Mouse (Mus musculus): Measurements from ENCODE around the gene Itga8. TPM values are rescaled to one million over a fixed set of nuclear protein-coding genes. Genes with fewer than 3 reads are reported as not detected.

The Itga8 gene
- polyA plus RNA-seq, 1 experiment = not detected

- H3K9me3 ChIP-seq = 0 out of 2 replicates have a peak, but pooled peaks cover 4% of the 10 kb centered on the region
- TF ChIP-seq GATA1 (IDR thresholded peaks at IDR 0.05; ENCODE audit: borderline replicate concordance, low read length) = no peak
- TF ChIP-seq FLI1 (IDR thresholded peaks at IDR 0.05; ENCODE audit: low read length) = no peak
- H3K4me3 ChIP-seq (replicated peaks) = no peak overlapping the region
- H3K36me3 ChIP-seq (replicated peaks; ENCODE audit: low read length) = no peaks in the 10 kb centered on the region
- peaks cover 11% of the 10 kb centered on the region for H3K27me3 ChIP-seq (replicated peaks)
- H3K4me1 ChIP-seq = peaks cover 22% of the 10 kb centered on the region
Observed at GRCm38 (mm10) chr2:12208142-12208541, 93.6 kb downstream of the Itga8 start.

GRCm38 (mm10) chr2:12206353-12206752, 95.4 kb downstream of the Itga8 start:
- Histone ChIP-seq H3K4me1 (peaks cover 22% of the 10 kb centered on the region), H3K36me3 (replicated peaks; ENCODE audit: low read length) (no peaks in the 10 kb centered on the region), H3K9me3 (0 out of 2 replicates have a peak, but pooled peaks cover 4% of the 10 kb centered on the region), H3K4me3 (replicated peaks) (peak overlapping the region; percentile 65), H3K27me3 (replicated peaks) (peaks cover 11% of the 10 kb centered on the region)
- TF ChIP-seq GATA1 (IDR thresholded peaks at IDR 0.05; ENCODE audit: borderline replicate concordance, low read length) (no peak), FLI1 (IDR thresholded peaks at IDR 0.05; ENCODE audit: low read length) (no peak)

- Histone ChIP-seq H3K9me3 (0 out of 2 replicates have a peak, but pooled peaks cover 4% of the 10 kb centered on the region), H3K4me3 (replicated peaks) (no peak overlapping the region), H3K36me3 (replicated peaks; ENCODE audit: low read length) (no peaks in the 10 kb centered on the region), H3K27me3 (replicated peaks) (peaks cover 11% of the 10 kb centered on the region), H3K4me1 (peaks cover 22% of the 10 kb centered on the region)
- TF ChIP-seq GATA1 (IDR thresholded peaks at IDR 0.05; ENCODE audit: borderline replicate concordance, low read length) (no peak), FLI1 (IDR thresholded peaks at IDR 0.05; ENCODE audit: low read length) (no peak)
Observed at GRCm38 (mm10) chr2:12205875-12206274, 95.8 kb downstream of the Itga8 start.

DNA sequence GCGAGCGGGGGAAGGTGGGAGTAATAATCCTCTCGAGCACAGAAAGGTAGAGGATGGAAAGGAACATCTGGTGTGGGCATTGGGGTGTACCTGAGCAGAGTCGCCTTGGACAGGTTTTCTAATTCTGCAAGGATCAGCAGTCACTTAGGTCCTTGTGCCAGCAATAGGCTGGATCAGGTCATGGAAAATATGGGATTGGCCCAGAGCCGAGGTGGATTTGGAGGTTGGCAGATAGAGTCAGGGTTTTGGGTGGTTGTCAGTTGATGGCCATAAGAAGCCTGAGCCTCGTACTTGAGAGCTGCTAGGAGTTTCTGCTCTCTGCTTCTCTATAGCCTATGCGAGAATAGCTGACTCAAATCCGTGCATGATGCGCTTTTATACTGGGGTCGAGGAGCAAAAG, 98.5 kb downstream of the Itga8 start:
- no peaks in the 10 kb centered on the region for H3K36me3 ChIP-seq (replicated peaks; ENCODE audit: low read length)
- peaks cover 5% of the 10 kb centered on the region for H3K27me3 ChIP-seq (replicated peaks)

GRCm38 (mm10) chr2:12198699-12199098, 103.0 kb downstream of the Itga8 start:
- Histone ChIP-seq H3K4me3 (replicated peaks) (no peak overlapping the region), H3K27me3 (replicated peaks) (no peaks in the 10 kb centered on the region), H3K9me3 (no peaks in the 10 kb centered on the region), H3K4me1 (no peaks in the 10 kb centered on the region), H3K36me3 (replicated peaks; ENCODE audit: low read length) (no peaks in the 10 kb centered on the region)
- no peak for TF ChIP-seq FLI1 (IDR thresholded peaks at IDR 0.05; ENCODE audit: low read length)
- TF ChIP-seq GATA1 (IDR thresholded peaks at IDR 0.05; ENCODE audit: borderline replicate concordance, low read length) = no peak

More for the DNA sequence above, 98.5 kb downstream of the Itga8 start:
- Histone ChIP-seq H3K4me1 (peaks cover 21% of the 10 kb centered on the region), H3K4me3 (replicated peaks) (no peak overlapping the region), H3K9me3 (0 out of 2 replicates have a peak, but pooled peaks cover 4% of the 10 kb centered on the region)
- TF ChIP-seq FLI1 (IDR thresholded peaks at IDR 0.05; ENCODE audit: low read length) (no peak), GATA1 (IDR thresholded peaks at IDR 0.05; ENCODE audit: borderline replicate concordance, low read length) (no peak)

DNA sequence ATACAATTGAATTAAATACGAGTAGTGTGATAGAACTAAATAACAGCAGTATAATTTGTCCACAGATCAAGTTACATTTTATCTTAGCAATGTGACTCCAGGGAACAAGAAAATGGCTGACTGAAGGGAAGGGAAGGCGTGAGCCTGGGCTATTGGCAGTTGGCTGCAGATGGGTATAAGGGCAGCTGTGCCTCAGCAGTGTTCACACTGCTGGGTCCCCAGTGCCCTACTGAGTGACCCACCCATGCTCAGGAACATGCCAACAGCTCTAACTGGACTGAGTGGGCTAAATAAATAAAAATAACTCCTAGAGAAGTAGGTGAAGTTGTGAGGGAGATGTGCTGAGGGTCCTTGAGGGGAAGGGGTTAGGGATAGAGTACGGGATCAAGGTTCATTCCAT, 103.5 kb downstream of the Itga8 start:
- Histone ChIP-seq H3K9me3 (no peaks in the 10 kb centered on the region), H3K36me3 (replicated peaks; ENCODE audit: low read length) (no peaks in the 10 kb centered on the region), H3K27me3 (replicated peaks) (no peaks in the 10 kb centered on the region), H3K4me3 (replicated peaks) (no peak overlapping the region), H3K4me1 (no peaks in the 10 kb centered on the region)
- TF ChIP-seq GATA1 (IDR thresholded peaks at IDR 0.05; ENCODE audit: borderline replicate concordance, low read length) = no peak
- no peak for TF ChIP-seq FLI1 (IDR thresholded peaks at IDR 0.05; ENCODE audit: low read length)

- H3K36me3 ChIP-seq (replicated peaks; ENCODE audit: low read length) = no peaks in the 10 kb centered on the region
- H3K9me3 ChIP-seq = no peaks in the 10 kb centered on the region
- no peaks in the 10 kb centered on the region for H3K27me3 ChIP-seq (replicated peaks)
- no peak for TF ChIP-seq GATA1 (IDR thresholded peaks at IDR 0.05; ENCODE audit: borderline replicate concordance, low read length)
- H3K4me1 ChIP-seq = no peaks in the 10 kb centered on the region
- H3K4me3 ChIP-seq (replicated peaks) = no peak overlapping the region
Observed at GRCm38 (mm10) chr2:12197711-12198110, 104.0 kb downstream of the Itga8 start.

- TF ChIP-seq GATA1 (IDR thresholded peaks at IDR 0.05; ENCODE audit: borderline replicate concordance, low read length) = no peak
- no peak for TF ChIP-seq FLI1 (IDR thresholded peaks at IDR 0.05; ENCODE audit: low read length)
- H3K27me3 ChIP-seq (replicated peaks) = no peaks in the 10 kb centered on the region
- H3K9me3 ChIP-seq = no peaks in the 10 kb centered on the region
- no peaks in the 10 kb centered on the region for H3K36me3 ChIP-seq (replicated peaks; ENCODE audit: low read length)
- H3K4me1 ChIP-seq = no peaks in the 10 kb centered on the region
- no peak overlapping the region for H3K4me3 ChIP-seq (replicated peaks)
Observed at GRCm38 (mm10) chr2:12189026-12189425, 112.7 kb downstream of the Itga8 start.

DNA sequence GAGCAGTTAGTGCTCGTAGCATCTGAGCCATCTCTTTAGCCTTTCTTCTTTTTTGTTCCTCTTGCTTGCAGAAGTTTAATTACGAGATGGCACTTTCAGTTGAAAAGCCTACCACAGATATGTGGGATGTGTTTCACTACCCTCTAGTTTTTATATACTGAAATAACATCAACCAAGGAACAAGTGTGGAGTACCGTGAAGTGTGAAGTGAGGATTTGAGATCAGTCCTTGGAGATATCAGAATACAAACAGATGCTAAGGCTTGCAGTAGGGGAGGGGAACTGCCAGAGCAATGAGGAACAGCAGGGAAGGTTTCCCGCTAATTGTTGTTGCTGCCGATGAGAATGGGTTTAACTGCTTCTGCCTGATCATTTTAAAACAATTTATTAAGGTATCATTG, 114.1 kb downstream of the Itga8 start:
- no peaks in the 10 kb centered on the region for H3K4me1 ChIP-seq
- H3K9me3 ChIP-seq = no peaks in the 10 kb centered on the region
- no peak overlapping the region for H3K4me3 ChIP-seq (replicated peaks)
- H3K27me3 ChIP-seq (replicated peaks) = no peaks in the 10 kb centered on the region
- TF ChIP-seq FLI1 (IDR thresholded peaks at IDR 0.05; ENCODE audit: low read length) = no peak
- H3K36me3 ChIP-seq (replicated peaks; ENCODE audit: low read length) = no peaks in the 10 kb centered on the region

DNA sequence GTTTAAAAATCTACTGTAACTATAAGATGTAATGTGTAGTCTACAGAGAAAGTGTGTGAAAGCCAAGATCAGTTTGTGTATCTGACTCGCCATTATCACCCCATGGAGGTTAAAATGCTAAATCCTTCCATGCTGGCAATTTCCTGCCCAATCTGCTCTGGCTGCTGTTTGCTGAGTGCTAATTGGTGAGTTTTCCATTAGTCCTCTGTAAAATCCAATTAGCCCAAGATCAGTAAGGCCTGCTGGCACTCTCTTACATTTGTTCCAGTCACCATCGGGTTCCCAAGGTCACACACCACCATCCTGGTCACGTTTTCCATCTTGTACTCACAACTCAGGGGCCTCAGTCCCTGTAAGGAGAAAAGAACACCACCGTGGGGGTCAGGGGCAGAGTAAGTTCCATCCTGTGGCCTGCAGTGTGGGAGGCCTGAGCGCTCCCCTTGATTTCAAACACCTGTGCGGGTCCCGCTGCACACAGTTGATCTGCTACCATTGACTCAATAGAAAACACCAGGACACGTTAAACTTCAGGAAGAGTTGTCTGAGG, 119.2 kb downstream of the Itga8 start:
- H3K27me3 ChIP-seq (replicated peaks) = no peaks in the 10 kb centered on the region
- H3K9me3 ChIP-seq = no peaks in the 10 kb centered on the region
- no peaks in the 10 kb centered on the region for H3K4me1 ChIP-seq
- TF ChIP-seq FLI1 (IDR thresholded peaks at IDR 0.05; ENCODE audit: low read length) = no peak
- no peak overlapping the region for H3K4me3 ChIP-seq (replicated peaks)
- H3K36me3 ChIP-seq (replicated peaks; ENCODE audit: low read length) = no peaks in the 10 kb centered on the region

GRCm38 (mm10) chr2:12180635-12181034, 121.1 kb downstream of the Itga8 start:
- no peaks in the 10 kb centered on the region for H3K27me3 ChIP-seq (replicated peaks)
- H3K9me3 ChIP-seq = no peaks in the 10 kb centered on the region
- H3K36me3 ChIP-seq (replicated peaks; ENCODE audit: low read length) = no peaks in the 10 kb centered on the region
- H3K4me1 ChIP-seq = no peaks in the 10 kb centered on the region
- TF ChIP-seq FLI1 (IDR thresholded peaks at IDR 0.05; ENCODE audit: low read length) = no peak
- TF ChIP-seq GATA1 (IDR thresholded peaks at IDR 0.05; ENCODE audit: borderline replicate concordance, low read length) = no peak
- H3K4me3 ChIP-seq (replicated peaks) = no peak overlapping the region
